Mouse (Mus musculus): ENCODE results near the gene Rnf187.
A peak's percentile ranks its signal among the peaks of the same experiment; 100 is the strongest.

DNA sequence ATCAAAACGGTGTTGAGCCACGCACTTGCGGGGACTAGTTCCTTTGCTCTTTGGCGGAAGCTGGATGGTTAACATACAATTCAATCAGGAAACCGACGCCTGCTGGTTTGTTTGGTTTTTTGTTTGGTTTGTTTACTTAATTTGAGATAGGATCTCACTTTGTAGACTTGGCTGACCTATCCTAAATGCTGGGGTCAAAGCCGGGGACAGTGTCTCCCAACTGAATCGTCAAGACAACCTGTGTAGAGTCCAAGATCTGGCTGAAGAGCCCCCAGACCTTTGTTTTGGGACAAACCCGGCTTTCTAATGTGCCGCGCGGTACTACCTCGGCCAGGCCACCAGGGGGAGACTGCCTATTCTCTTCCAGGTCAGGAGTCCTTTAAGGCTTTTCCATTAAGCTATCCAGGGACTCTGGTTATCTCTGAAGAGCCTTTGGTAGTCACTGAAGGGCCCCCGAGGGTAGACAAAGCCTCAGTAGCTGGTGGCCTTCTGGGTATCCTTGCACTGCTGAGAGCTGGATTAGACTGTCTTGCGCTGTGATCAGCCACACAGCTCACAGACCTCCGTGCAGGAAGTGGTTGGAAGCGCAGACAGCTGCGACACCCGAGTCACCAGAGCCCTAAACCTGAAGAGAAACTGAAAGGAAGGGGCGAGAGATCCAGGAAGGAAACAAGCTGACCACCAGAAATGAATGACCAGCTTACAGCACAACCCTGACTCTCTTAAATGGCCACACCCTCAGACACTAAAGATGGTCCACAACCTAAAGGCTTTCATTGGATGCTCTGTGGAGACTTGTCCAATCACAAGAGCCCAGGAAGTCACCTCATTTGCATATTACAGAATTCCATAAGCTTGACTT lies 10.7 kb downstream of the Rnf187 start:
- TF ChIP-seq CTCF (IDR thresholded peaks at IDR 0.05; ENCODE audit: low read depth) = peak; percentile 95
- peak; percentile 32; the same call in 1 of the 2 replicates for TF ChIP-seq EP300 (IDR thresholded peaks at IDR 0.05; ENCODE audit: low read depth)

Data from liver, embryonic 14.5 days (tissue).